Mouse (Mus musculus) lung, postnatal 0 days (tissue): ENCODE measurements around the gene Zfp341.

ENCODE experiments used
- CTCF ChIP-seq: IDR thresholded peaks from 2 replicates; pipeline ENCODE4 v1.5.1; 2016; ENCODE audit warnings: antibody characterized with exemption, mild to moderate bottlenecking
- EP300 ChIP-seq: IDR thresholded peaks from 2 replicates; pipeline ENCODE4 v1.6.1; 2016; ENCODE audit warnings: antibody characterized with exemption, mild to moderate bottlenecking, control low read depth

DNA sequence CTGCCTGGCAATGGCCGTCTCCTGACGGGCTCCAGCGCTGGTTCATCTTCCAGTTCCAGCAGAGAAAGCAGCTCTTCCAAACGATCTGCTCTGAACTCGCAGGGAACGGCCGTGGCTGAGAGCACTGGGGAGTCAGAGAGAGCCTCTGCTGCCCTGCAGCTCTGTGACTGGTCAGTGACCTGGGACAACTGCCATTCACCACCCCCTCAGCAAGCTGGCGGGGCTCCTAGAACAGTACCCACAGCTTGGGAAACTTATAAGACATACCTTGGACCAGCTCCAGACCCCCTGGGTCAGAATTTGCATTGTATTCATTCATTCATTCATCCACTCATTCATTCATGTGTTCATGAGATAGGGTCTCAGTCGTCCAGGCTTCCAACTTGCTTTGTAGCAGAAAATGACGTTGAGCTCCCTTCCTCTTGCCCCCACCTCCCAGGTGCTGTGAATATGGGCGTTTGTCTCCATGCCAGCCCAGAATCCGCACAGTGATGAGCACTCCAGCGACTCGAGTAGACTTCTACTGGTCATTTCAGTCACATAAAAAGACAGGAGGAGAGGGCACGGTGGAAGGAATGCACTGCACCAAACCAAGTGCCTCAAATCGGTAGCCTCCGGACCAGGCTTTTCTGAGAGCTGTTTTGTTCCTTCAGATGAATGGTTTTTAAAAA is 28.0 kb upstream of the Zfp341 start:
- no peak for TF ChIP-seq CTCF
- TF ChIP-seq EP300 = no peak
